Mouse (Mus musculus): ENCODE measurements around the gene Gpx2. TPM values are rescaled to one million over a fixed set of nuclear protein-coding genes. Genes with fewer than 3 reads are reported as not detected.

Gpx2 gene
- polyA plus RNA-seq, 1 experiment from 2014 or later = 0.16 TPM

DNA sequence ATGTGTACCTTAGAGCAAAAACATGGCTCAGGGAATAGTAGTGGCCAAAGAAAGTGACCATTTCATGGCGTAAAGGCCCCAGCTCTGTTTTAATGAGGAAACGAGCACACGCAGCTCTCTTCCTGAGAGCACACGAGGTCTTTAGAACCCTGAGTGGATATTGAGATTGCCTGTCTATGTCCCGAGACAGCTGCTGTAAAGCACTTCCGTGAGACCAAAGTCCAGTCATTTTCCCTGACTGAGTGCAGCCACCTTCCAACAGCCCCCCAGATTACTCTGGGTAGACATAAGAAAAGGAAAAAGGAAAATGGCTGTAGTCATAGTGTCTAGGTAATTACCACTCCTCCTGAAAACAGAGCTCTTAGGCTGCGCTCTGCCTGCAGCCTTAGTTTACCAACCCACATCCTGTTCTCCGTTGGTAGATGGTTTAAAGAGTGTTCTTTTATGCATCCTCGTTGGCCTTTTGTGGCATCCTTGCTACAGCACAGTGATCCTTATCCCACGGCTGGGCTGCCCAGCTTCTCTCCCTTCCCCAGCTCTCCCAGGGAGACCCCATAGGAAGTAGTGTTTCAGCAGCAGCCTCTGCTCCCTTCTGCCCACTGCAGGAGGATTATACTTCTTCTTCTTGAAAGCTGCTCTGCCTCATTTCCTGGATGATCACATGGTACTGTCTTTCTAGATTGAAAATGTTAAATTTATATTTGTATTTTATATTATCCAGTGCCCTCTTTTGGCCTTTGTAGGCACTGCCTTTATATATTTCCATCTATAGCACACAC is 16.9 kb downstream of the Gpx2 start:
- peaks cover 3% of the 10 kb centered on the region; the same call in 1 of the 2 replicates for H3K36me3 ChIP-seq (replicated peaks; ENCODE audit: insufficient read depth, low read length)
- H3K27me3 ChIP-seq (ENCODE audit: insufficient read depth, low read length) = no peaks in the 10 kb centered on the region
- H3K27ac ChIP-seq (ENCODE audit: low read depth) = no peak overlapping the region
- H3K4me2 ChIP-seq (ENCODE audit: low read depth, low read length) = no peak overlapping the region
- no peak for TF ChIP-seq EP300 (IDR thresholded peaks at IDR 0.05; ENCODE audit: low read depth)
- TF ChIP-seq CTCF (IDR thresholded peaks at IDR 0.05; ENCODE audit: low read depth) = no peak
- DNase-seq (no peak), ATAC-seq (no peak)
- H3K4me1 ChIP-seq (ENCODE audit: insufficient read depth) = no peaks in the 10 kb centered on the region
- H3K4me3 ChIP-seq (ENCODE audit: low read depth, low read length) = no peak overlapping the region
- H3K9me3 ChIP-seq (ENCODE audit: low read length) = no peaks in the 10 kb centered on the region
- H3K9ac ChIP-seq (replicated peaks) = no peak overlapping the region
- WGBS (ENCODE audit: insufficient replicate concordance) = 77% methylated on average over 10 of the region's 10 CpGs

DNA sequence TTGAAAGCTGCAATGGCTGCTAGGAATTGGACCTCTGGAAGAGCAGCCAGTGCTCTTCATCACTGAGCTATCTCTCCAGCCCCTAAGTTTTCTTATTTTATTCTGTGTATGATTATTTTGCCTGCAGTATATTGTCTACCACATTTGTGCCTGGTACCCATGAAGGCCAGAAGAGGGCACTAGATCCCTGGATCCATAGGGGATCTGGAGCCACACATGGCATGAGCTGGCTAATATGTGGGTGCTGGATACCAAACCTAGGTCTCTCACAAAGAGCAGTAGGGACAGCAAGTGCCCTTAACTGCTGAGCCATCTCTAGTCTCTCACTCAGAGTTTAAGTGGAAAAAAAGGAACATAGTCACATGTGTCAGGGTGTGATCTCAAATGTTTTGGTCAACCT is 17.5 kb downstream of the Gpx2 start:
- Histone ChIP-seq H3K9me3 (ENCODE audit: low read length) (no peaks in the 10 kb centered on the region), H3K36me3 (replicated peaks; ENCODE audit: insufficient read depth, low read length) (peaks cover 3% of the 10 kb centered on the region; the same call in 1 of the 2 replicates), H3K4me3 (ENCODE audit: low read depth, low read length) (no peak overlapping the region), H3K27me3 (ENCODE audit: insufficient read depth, low read length) (no peaks in the 10 kb centered on the region), H3K27ac (ENCODE audit: low read depth) (no peak overlapping the region), H3K4me2 (ENCODE audit: low read depth, low read length) (no peak overlapping the region), H3K4me1 (ENCODE audit: insufficient read depth) (no peaks in the 10 kb centered on the region; the same call in 1 of the 2 replicates), H3K9ac (replicated peaks) (no peak overlapping the region)
- TF ChIP-seq CTCF (IDR thresholded peaks at IDR 0.05; ENCODE audit: low read depth) (peak; percentile 40), EP300 (IDR thresholded peaks at IDR 0.05; ENCODE audit: low read depth) (no peak)
- DNase-seq (no peak), ATAC-seq (no peak)

DNA sequence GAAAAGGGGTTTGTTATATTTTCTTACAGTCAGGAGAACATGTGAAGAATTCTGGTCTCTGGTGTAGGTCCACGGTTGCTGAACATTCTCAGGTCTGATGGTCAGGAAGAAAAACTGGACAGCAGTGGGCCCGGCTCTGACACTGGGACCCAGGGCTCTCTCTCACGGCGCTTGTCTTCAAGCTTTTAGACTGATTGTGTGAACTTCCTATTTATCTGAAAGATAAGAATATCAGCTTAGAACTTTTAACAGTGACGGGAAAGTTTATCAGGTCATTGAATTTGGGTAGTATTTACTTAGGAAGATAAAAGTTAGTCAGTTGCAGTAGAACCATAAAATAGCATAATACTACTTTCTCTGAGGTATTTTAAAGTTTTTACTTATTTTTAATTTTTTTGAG is 18.5 kb downstream of the Gpx2 start:
- 61% methylated on average over 5 of the region's 5 CpGs for WGBS (ENCODE audit: insufficient replicate concordance)

DNA sequence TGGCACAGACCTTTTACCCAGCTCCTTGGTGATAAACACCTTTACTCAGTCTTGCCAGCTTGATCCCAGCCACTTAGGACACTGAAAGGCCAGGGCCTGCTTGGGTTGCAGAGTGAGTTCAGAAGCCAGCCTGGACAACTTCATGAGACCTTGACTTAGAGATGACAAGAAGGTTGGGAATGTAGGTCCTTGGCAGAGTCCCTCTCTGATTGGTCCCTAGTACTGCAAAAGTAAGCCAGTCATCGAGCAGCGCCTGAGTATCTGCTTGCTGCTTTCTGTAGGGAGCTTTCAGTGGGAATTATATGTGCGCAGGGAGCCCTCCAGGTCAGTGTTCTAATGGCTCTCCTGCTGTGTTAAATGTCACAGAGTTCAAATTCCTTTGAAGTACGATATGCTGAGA is 20.2 kb downstream of the Gpx2 start:
- H3K4me2 ChIP-seq (ENCODE audit: low read depth, low read length) = no peak overlapping the region
- TF ChIP-seq CTCF (IDR thresholded peaks at IDR 0.05; ENCODE audit: low read depth) (no peak), EP300 (IDR thresholded peaks at IDR 0.05; ENCODE audit: low read depth) (no peak)
- DNase-seq = no peak

More for the DNA sequence above, 18.5 kb downstream of the Gpx2 start:
- Histone ChIP-seq H3K4me1 (ENCODE audit: insufficient read depth) (no peaks in the 10 kb centered on the region; the same call in 1 of the 2 replicates), H3K9me3 (ENCODE audit: low read length) (no peaks in the 10 kb centered on the region), H3K27ac (ENCODE audit: low read depth) (no peak overlapping the region), H3K4me3 (ENCODE audit: low read depth, low read length) (no peak overlapping the region), H3K27me3 (ENCODE audit: insufficient read depth, low read length) (no peaks in the 10 kb centered on the region), H3K9ac (replicated peaks) (no peak overlapping the region), H3K36me3 (replicated peaks; ENCODE audit: insufficient read depth, low read length) (peaks cover 3% of the 10 kb centered on the region; the same call in 1 of the 2 replicates), H3K4me2 (ENCODE audit: low read depth, low read length) (no peak overlapping the region)
- TF ChIP-seq CTCF (IDR thresholded peaks at IDR 0.05; ENCODE audit: low read depth) = no peak
- TF ChIP-seq EP300 (IDR thresholded peaks at IDR 0.05; ENCODE audit: low read depth) = no peak
- no peak for DNase-seq
- no peak for ATAC-seq

GRCm38 (mm10) chr12:76774652-76775051 is 20.7 kb downstream of the Gpx2 start:
- ATAC-seq (no peak), DNase-seq (no peak)
- H3K4me1 ChIP-seq (ENCODE audit: insufficient read depth) = no peaks in the 10 kb centered on the region; the same call in 1 of the 2 replicates
- H3K36me3 ChIP-seq (replicated peaks; ENCODE audit: insufficient read depth, low read length) = peaks cover 3% of the 10 kb centered on the region; the same call in 1 of the 2 replicates
- H3K27me3 ChIP-seq (ENCODE audit: insufficient read depth, low read length) = no peaks in the 10 kb centered on the region
- WGBS (ENCODE audit: insufficient replicate concordance) = 51% methylated on average over 3 of the region's 3 CpGs
- TF ChIP-seq CTCF (IDR thresholded peaks at IDR 0.05; ENCODE audit: low read depth) (no peak), EP300 (IDR thresholded peaks at IDR 0.05; ENCODE audit: low read depth) (no peak)
- no peak overlapping the region for H3K4me2 ChIP-seq (ENCODE audit: low read depth, low read length)
- no peak overlapping the region for H3K9ac ChIP-seq (replicated peaks)
- H3K27ac ChIP-seq (ENCODE audit: low read depth) = no peak overlapping the region
- H3K9me3 ChIP-seq (ENCODE audit: low read length) = no peaks in the 10 kb centered on the region
- no peak overlapping the region for H3K4me3 ChIP-seq (ENCODE audit: low read depth, low read length)

More for the DNA sequence above, 20.2 kb downstream of the Gpx2 start:
- ATAC-seq = no peak
- H3K4me1 ChIP-seq (ENCODE audit: insufficient read depth) = no peaks in the 10 kb centered on the region; the same call in 1 of the 2 replicates
- H3K4me3 ChIP-seq (ENCODE audit: low read depth, low read length) = no peak overlapping the region
- peaks cover 3% of the 10 kb centered on the region; the same call in 1 of the 2 replicates for H3K36me3 ChIP-seq (replicated peaks; ENCODE audit: insufficient read depth, low read length)
- H3K27me3 ChIP-seq (ENCODE audit: insufficient read depth, low read length) = no peaks in the 10 kb centered on the region
- H3K9me3 ChIP-seq (ENCODE audit: low read length) = no peaks in the 10 kb centered on the region
- WGBS (ENCODE audit: insufficient replicate concordance) = 86% methylated on average over 4 of the region's 4 CpGs
- H3K9ac ChIP-seq (replicated peaks) = no peak overlapping the region
- no peak overlapping the region for H3K27ac ChIP-seq (ENCODE audit: low read depth)

DNA sequence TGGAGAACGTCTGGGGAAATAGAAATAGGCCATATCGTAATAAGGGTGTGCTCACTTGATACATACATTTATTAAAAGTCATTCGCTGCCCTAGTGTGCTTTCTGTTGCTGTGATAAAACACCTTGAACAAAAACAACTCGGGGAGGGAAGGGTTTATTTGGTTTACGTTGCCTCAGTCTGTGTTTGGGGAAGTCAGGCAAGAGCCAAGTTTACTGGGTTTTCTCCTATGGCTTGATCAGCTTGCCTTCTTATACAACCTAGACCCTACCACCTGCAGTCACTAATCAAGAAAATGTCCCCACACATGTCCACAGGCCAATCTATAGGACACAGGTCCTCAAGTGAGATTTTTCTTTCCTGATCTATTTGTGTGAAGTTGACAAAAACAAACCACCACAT is 23.8 kb downstream of the Gpx2 start:
- Histone ChIP-seq H3K36me3 (replicated peaks; ENCODE audit: insufficient read depth, low read length) (no peaks in the 10 kb centered on the region), H3K9ac (replicated peaks) (no peak overlapping the region), H3K27me3 (ENCODE audit: insufficient read depth, low read length) (no peaks in the 10 kb centered on the region), H3K27ac (ENCODE audit: low read depth) (no peak overlapping the region), H3K4me2 (ENCODE audit: low read depth, low read length) (no peak overlapping the region), H3K4me3 (ENCODE audit: low read depth, low read length) (no peak overlapping the region), H3K4me1 (ENCODE audit: insufficient read depth) (no peaks in the 10 kb centered on the region; the same call in none of the 2 replicates), H3K9me3 (ENCODE audit: low read length) (no peaks in the 10 kb centered on the region)
- no peak for DNase-seq
- WGBS (ENCODE audit: insufficient replicate concordance) = 67% methylated on average over 5 of the region's 5 CpGs
- no peak for TF ChIP-seq EP300 (IDR thresholded peaks at IDR 0.05; ENCODE audit: low read depth)
- no peak for ATAC-seq

Measured in liver, postnatal 0 days (tissue).